Mouse (Mus musculus) liver, embryonic 14.5 days (tissue): ENCODE measurements at regions not wholly inside any gene's neighbourhood (a gene's known extent, or its start where the extent isn't known, plus 50 kb on each side); places are given as distances from the start of the nearest gene placed in this dataset.

Experiments used
- ATAC-seq: fragments of 200-750 bp; cut with Nextera tagmentation; 2 replicates; pipeline ENCODE4 v1.8.0; 2017; ENCODE audit warnings: moderate number of reproducible peaks, mild to moderate bottlenecking, moderate library complexity; ENCODE audit not compliant: insufficient read depth
- DNase-seq, 3 experiments: peaks; one replicate each; pipeline ENCODE4 v3.0.0-alpha.2; 2012 to 2013; ENCODE audit warnings: low read depth in 3 of 3, low spot score in 3 of 3
- H3K27ac ChIP-seq: fragments of 300-500 bp; sonication (generic); 2 replicates; pipeline ENCODE4 v1.5.1; 2014; ENCODE audit warnings: moderate library complexity, mild to moderate bottlenecking, control low read depth, inconsistent platforms
- H3K27me3 ChIP-seq: fragments of 300-500 bp; sonication (generic); 2 replicates; pipeline ENCODE4 v1.6.1; 2014; ENCODE audit warnings: mild to moderate bottlenecking, low read length, moderate library complexity; ENCODE audit not compliant: control insufficient read depth, insufficient read depth
- H3K36me3 ChIP-seq: fragments of 300-500 bp; sonication (generic); replicated peaks from 2 replicates; pipeline ENCODE4 v1.6.1; 2014; ENCODE audit warnings: low read depth; ENCODE audit not compliant: control insufficient read depth, insufficient read depth
- H3K4me1 ChIP-seq, 2 experiments: fragments of 200-500 bp in 1 of 2; fragments of 300-500 bp in 1 of 2; sonication (generic) in 1 of 2; replicated peaks; 2 replicates each; pipeline ENCODE4 v1.6.1; 2012 to 2014; ENCODE audit warnings: antibody characterized with exemption in 1 of 2, inconsistent platforms in 1 of 2, low read length in 1 of 2; ENCODE audit not compliant: control insufficient read depth in 2 of 2, insufficient read depth in 2 of 2
- H3K4me2 ChIP-seq: fragments of 300-500 bp; sonication (generic); 2 replicates; pipeline ENCODE4 v1.6.1; 2014; ENCODE audit warnings: low read depth, mild to moderate bottlenecking, control low read depth, moderate library complexity
- H3K4me3 ChIP-seq, 2 experiments: fragments of 200-500 bp in 1 of 2; fragments of 300-500 bp in 1 of 2; sonication (generic) in 1 of 2; 2 replicates each; pipeline ENCODE4 v1.5.1; 2012 to 2014; ENCODE audit warnings: low read depth in 2 of 2, low read length in 2 of 2, mild to moderate bottlenecking in 2 of 2, control low read depth in 1 of 2, inconsistent platforms in 1 of 2, moderate library complexity in 1 of 2; ENCODE audit not compliant: insufficient read depth in 1 of 2
- H3K9ac ChIP-seq: fragments of 300-500 bp; sonication (generic); replicated peaks from 2 replicates; pipeline ENCODE4 v1.6.1; 2014; ENCODE audit warnings: mild to moderate bottlenecking, control low read depth, moderate library complexity
- H3K9me3 ChIP-seq: fragments of 300-500 bp; sonication (generic); 2 replicates; pipeline ENCODE4 v1.6.1; 2016; ENCODE audit warnings: low read length, mixed read lengths; ENCODE audit not compliant: control insufficient read depth
- CTCF ChIP-seq: IDR thresholded peaks from 2 replicates; pipeline ENCODE4 v1.5.1; 2016; ENCODE audit warnings: antibody characterized with exemption, low read depth, control low read depth
- EP300 ChIP-seq: IDR thresholded peaks from 2 replicates; pipeline ENCODE4 v1.6.1; 2016; ENCODE audit warnings: antibody characterized with exemption, low read depth
- WGBS: fragments of 180-500 bp; shearing (Covaris S2); extraction: QIAGEN DNeasy Blood & Tissue Kit; methylation state at CpG from one replicate; pipeline ENCODE4 v1.1.7; 2014; ENCODE audit not compliant: insufficient replicate concordance; 5-methylcytosine and 5-hydroxymethylcytosine counted together

DNA sequence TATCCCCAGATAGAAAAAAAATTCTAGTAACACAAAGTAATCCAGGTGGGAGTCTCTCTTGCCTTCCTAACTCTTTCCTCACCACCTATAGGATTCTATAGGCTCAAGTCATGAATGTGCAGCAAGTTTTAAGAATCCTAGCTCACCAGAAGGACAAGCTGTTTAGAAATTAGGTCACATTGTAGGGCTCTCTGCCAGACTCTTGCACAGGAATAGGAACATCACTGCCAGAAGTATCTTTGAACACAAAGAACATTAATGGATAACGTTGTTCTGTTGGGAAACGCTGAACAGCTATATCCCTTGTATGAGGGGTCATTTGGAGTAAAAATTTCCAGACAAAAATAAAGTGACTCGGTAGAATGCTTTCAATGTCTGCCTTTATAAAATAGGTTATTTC, 75.6 kb upstream of the Peli1 start:
- Histone ChIP-seq H3K36me3 (no peaks in the 10 kb centered on the region), H3K9me3 (no peaks in the 10 kb centered on the region), H3K4me1 (peaks cover 0 to 2% of the 10 kb centered on the region in 2 experiments; a peak in 1 of 4 replicates), H3K4me3 (no peak overlapping the region), H3K27me3 (no peaks in the 10 kb centered on the region), H3K27ac (no peak overlapping the region), H3K4me2 (no peak overlapping the region), H3K9ac (no peak overlapping the region)
- no peak for DNase-seq
- WGBS = 58% methylated on average over 3 of the region's 3 CpGs
- TF ChIP-seq CTCF (no peak), EP300 (no peak)
- no peak for ATAC-seq

DNA sequence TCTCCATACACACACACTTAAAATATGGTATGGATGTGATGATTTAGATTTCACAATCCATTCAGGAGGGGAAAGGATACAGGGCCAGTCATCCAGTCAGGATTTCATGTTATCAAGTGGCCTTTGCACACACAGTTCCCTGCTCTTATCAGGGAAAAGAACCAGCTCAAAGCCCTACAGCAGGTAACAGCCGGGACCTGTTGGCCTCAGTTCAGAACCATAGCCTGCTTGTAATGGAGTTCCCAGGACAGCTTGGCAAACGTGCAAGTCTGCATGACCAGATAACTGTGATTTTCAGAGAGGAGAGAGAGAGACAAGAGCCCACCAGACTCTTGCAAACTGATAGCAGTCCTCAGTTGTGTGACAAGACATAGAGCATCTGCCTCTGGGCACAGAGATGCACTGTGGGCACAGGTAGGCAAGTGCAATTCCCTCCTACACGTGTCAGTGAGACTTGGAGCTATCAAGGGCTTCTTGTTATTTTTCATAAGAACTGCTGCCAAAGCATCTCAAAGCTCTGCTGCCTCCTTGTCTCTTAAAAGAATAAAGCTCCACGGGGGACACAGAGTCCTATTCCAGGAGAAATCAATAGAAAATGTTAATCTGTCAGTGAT, 74.9 kb upstream of the Peli1 start:
- no peak overlapping the region for H3K27ac ChIP-seq
- no peaks in the 10 kb centered on the region for H3K27me3 ChIP-seq
- H3K4me3 ChIP-seq = no peak overlapping the region
- no peaks in the 10 kb centered on the region for H3K9me3 ChIP-seq
- H3K4me2 ChIP-seq = no peak overlapping the region
- H3K4me1 ChIP-seq = peaks cover 0 to 2% of the 10 kb centered on the region in 2 experiments; a peak in 1 of 4 replicates
- 28% methylated on average over 4 of the region's 4 CpGs for WGBS
- DNase-seq (no peak), ATAC-seq (no peak)
- H3K9ac ChIP-seq = no peak overlapping the region
- TF ChIP-seq CTCF (no peak), EP300 (no peak)
- no peaks in the 10 kb centered on the region for H3K36me3 ChIP-seq

DNA sequence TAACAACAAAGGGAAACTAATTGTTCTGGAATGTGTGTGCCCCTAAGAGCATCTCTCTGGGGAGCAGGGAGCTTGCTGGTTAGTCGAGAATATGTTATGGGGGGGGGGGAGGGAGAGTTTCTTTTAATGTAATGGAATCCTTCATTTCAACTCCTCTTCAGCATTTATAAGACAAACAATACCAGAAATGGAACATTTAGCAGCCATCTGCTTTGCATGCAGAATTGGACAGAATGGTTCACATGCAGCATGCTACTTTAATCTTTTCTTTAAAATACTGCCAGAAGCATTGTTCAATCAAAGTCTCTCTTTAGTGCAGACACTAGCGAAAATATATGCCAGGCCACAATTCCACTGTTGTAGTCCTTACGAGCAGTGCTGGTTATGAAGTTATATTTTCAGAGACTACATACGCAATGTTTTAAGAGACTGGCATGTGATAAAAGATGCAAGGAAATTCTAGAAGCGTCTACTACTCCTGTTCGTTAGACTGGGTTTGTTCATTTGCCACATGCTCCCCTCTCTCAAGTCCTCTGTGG, 74.2 kb upstream of the Peli1 start:
- 62% methylated on average over 6 of the region's 6 CpGs for WGBS
- Histone ChIP-seq H3K4me1 (peaks cover 0 to 2% of the 10 kb centered on the region in 2 experiments; a peak in 1 of 4 replicates), H3K9me3 (no peaks in the 10 kb centered on the region), H3K36me3 (no peaks in the 10 kb centered on the region), H3K4me2 (no peak overlapping the region), H3K27ac (no peak overlapping the region), H3K27me3 (no peaks in the 10 kb centered on the region), H3K4me3 (no peak overlapping the region), H3K9ac (no peak overlapping the region)
- DNase-seq = no peak
- ATAC-seq = no peak
- TF ChIP-seq CTCF (no peak), EP300 (no peak)

DNA sequence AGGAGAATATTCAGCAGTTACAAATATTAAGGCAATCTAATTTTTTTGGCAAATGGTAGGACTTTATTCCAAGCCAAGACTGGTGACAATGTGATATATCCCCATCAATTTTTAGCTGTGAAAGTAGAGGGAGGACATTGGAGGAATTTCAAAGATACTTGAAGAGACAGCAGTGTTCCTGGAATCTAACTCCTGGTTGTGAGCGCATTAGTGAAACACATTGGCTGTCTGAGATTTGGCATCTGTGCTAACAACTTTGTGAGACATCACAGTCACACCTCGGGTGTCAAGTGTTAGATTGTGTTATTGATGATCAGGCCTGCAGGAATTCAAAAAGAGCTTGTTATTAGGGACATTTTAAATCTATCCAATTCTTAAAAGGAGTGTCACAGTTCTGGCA, 71.3 kb upstream of the Peli1 start:
- Histone ChIP-seq H3K4me3 (no peak overlapping the region), H3K9ac (no peak overlapping the region), H3K27me3 (no peaks in the 10 kb centered on the region), H3K4me1 (peaks cover 0 to under 1% of the 10 kb centered on the region in 2 experiments; a peak in 1 of 4 replicates), H3K4me2 (no peak overlapping the region), H3K36me3 (no peaks in the 10 kb centered on the region), H3K9me3 (no peaks in the 10 kb centered on the region), H3K27ac (no peak overlapping the region)
- 50% methylated on average over 2 of the region's 2 CpGs for WGBS
- DNase-seq = no peak
- no peak for ATAC-seq
- TF ChIP-seq CTCF = no peak
- no peak for TF ChIP-seq EP300

DNA sequence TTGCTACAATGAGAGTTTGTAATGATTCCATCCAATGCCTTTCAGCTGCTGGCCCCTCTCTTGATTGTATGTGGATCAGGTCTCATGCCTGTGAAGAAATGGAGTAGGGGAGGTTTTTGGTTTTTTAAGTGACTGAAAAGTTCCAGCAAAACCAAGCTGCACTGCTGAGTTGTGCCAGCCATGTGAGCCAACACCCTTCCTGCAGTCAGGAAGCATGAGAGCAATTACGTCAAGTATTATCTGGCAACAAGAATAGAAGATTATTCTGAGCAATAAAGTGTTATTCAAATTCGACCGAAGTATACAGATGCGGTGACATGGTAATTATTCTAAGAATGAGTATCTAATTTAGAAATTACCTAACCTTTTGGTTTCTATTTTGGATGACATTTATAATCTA, 67.0 kb upstream of the Peli1 start:
- ATAC-seq = no peak
- TF ChIP-seq CTCF = no peak
- TF ChIP-seq EP300 = no peak

More for the DNA sequence above, 67.0 kb upstream of the Peli1 start:
- no peak overlapping the region for H3K4me3 ChIP-seq
- WGBS = 64% methylated on average over 4 of the region's 4 CpGs
- DNase-seq = no peak
- no peaks in the 10 kb centered on the region for H3K36me3 ChIP-seq
- no peaks in the 10 kb centered on the region for H3K9me3 ChIP-seq
- no peaks in the 10 kb centered on the region for H3K27me3 ChIP-seq
- H3K4me2 ChIP-seq = no peak overlapping the region
- H3K9ac ChIP-seq = no peak overlapping the region
- H3K4me1 ChIP-seq = no peaks in the 10 kb centered on the region
- no peak overlapping the region for H3K27ac ChIP-seq
